Mouse (Mus musculus): ENCODE measurements around the gene Prrg1. TPM values are rescaled to one million over a fixed set of nuclear protein-coding genes. Genes with fewer than 3 reads are reported as not detected.

Gene Prrg1
- 7.1 and 8.0 TPM in 2 replicates for polyA plus RNA-seq (2016; fragmentation: Nextera tagmentation; extraction: Ambion mirVana)

DNA sequence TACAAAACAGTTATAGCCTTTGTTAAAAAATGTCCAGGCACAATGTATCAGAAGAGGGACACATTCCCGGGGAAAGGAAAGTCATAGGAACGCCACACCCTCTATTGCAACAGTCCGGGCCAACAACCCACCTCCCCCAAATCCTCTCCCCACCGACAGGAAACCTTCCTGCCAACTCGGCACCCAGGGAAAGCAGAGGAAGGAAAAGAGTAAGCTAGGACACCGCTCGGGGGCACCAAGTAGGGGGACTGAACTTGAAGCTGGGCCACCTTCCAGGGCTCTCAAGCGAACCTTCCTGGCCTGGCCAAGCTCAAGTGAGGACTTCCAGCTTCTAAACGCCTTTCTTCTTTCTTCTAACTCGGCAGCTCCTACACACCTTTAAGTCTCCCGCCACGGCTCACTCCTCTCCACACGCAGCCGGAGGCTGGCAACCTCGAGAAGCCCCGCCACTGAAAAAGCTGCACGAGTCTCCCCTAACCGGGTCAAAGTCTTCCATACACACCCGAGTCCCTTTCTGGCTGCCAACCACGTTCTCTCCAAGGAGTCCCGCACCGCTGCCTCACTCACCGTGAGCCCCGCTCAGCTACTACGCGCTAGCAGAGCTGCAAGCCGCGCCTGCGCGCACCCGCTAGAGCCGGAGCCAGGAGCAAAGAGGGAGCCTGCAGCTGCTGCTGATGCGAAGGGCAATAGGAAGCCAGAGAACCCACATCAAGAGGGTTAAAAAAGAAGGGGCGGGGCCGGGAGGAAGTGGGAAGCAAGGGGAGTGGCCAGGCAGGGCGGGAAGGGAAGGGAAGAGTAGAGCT is at the start of gene Prrg1:
TSS of gene Prrg1 (minus strand) at position 695 of the 803 bp plus-strand sequence.
- Histone ChIP-seq H3K4me1 (no peaks in the 10 kb centered on the region), H3K4me3 (peak within 1 kb of the TSS; percentile 58), H3K27me3 (ENCODE audit: poor library complexity, severe bottlenecking) (no peaks in the 10 kb centered on the region), H3K9me3 (0 out of 2 replicates have a peak, but pooled peaks cover 3% of the 10 kb centered on the region), H3K27ac (peak within 1 kb of the TSS; percentile 87), H3K36me3 (replicated peaks) (no peaks in the 10 kb centered on the region)
- WGBS, result 16% methylated on average over 35 of the region's 36 CpGs
- DNase-seq (ENCODE audit: extremely low spot score, low spot score), result peak; percentile 76

DNA sequence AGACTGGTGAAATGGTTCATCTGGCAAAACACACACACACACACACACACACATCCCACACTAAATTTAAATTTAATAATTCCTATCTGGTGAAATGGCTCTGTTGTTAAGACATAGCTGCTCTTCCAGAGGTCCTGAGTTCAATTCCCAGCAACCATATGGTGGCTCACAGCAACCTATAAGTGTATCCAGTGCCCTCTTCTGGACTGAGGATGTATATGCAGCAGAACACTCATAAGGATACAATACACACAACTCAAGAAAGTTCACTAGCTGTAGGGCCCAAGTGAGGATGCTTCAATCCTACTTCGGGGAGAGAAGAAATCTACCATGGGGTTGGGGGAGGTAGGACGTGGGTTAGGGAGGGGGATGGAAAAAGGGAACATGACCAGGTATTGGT is 22.1 kb upstream of the Prrg1 start:
- no peak for DNase-seq (ENCODE audit: extremely low spot score, low spot score)
- Histone ChIP-seq H3K27me3 (ENCODE audit: poor library complexity, severe bottlenecking) (no peaks in the 10 kb centered on the region), H3K27ac (no peak overlapping the region), H3K4me3 (no peak overlapping the region), H3K9me3 (no peaks in the 10 kb centered on the region), H3K36me3 (replicated peaks) (no peaks in the 10 kb centered on the region), H3K4me1 (no peaks in the 10 kb centered on the region)
- 67% methylated on average over 2 of the region's 2 CpGs for WGBS

DNA sequence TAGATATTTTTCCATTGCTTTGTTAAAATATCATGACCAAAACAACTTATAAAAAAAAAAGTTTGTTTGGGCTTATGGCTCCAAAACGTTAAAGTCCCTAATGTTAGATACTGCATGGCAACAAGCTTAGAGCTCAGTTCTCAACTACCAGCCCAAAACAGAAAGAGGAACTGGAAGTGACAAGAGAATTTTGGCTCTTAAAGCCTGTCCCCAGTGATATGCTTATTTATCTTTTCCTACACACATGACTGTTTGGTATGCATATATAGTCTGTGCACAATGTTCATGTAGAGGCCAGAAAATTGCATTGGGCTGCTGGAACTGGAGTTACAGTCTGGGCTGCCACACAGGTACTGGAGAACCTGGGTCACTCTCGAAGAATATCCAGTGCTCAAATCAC is 9.4 kb upstream of the Prrg1 start:
- Histone ChIP-seq H3K36me3 (replicated peaks) (no peaks in the 10 kb centered on the region), H3K27ac (no peak overlapping the region), H3K4me1 (no peaks in the 10 kb centered on the region), H3K4me3 (no peak overlapping the region), H3K9me3 (no peaks in the 10 kb centered on the region), H3K27me3 (ENCODE audit: poor library complexity, severe bottlenecking) (no peaks in the 10 kb centered on the region)
- WGBS, result 71% methylated on average over 2 of the region's 2 CpGs
- no peak for DNase-seq (ENCODE audit: extremely low spot score, low spot score)

DNA sequence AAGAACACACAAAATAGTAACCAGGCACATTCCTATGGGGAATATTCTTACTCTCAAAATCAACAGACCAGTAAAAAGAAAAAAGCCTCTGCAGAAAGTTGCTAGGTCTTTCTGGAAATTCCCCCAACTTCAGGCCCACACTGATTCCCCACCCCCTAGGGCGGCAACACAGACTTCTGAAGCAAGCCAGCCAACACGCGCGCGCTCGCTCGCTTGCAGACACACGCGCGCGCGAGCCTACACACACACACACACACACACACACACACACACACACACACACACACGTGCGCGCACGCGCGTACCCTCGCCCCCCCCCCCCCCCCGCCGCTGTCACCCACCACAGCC is 868 bp downstream of the Prrg1 start:
- no peaks in the 10 kb centered on the region for H3K36me3 ChIP-seq (replicated peaks)
- no peaks in the 10 kb centered on the region for H3K4me1 ChIP-seq
- 0 out of 2 replicates have a peak, but pooled peaks cover 3% of the 10 kb centered on the region for H3K9me3 ChIP-seq
- peak; percentile 48 for DNase-seq (ENCODE audit: extremely low spot score, low spot score)
- no peaks in the 10 kb centered on the region for H3K27me3 ChIP-seq (ENCODE audit: poor library complexity, severe bottlenecking)
- peak overlapping the region; percentile 87 for H3K27ac ChIP-seq
- H3K4me3 ChIP-seq, result peak overlapping the region; percentile 58
- no CpG with 5 or more reads among the region's 21 CpGs for WGBS

DNA sequence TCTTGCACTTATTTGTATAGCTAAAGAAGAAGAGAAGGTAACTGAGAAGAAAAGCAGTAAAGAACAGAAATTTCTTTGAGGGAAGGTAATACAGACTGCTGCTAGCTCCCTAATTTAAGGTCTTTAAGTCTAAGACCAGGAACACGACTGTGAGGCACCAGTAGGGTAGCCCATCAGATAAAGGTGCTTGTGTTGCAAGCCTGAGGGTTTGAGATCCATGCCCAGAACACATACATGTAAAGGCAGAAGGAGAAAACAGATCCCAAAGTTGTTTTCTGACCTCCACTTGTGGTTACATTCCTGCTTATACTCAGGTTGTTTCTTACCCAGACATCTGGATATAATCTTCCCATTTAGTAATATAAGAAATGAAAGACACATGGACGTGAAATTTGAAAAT is 20.2 kb downstream of the Prrg1 start:
- Histone ChIP-seq H3K9me3 (no peaks in the 10 kb centered on the region), H3K36me3 (replicated peaks) (no peaks in the 10 kb centered on the region), H3K27ac (no peak overlapping the region), H3K4me3 (no peak overlapping the region), H3K27me3 (ENCODE audit: poor library complexity, severe bottlenecking) (no peaks in the 10 kb centered on the region), H3K4me1 (no peaks in the 10 kb centered on the region)
- DNase-seq (ENCODE audit: extremely low spot score, low spot score), result no peak
- 58% methylated on average over 2 of the region's 2 CpGs for WGBS

DNA sequence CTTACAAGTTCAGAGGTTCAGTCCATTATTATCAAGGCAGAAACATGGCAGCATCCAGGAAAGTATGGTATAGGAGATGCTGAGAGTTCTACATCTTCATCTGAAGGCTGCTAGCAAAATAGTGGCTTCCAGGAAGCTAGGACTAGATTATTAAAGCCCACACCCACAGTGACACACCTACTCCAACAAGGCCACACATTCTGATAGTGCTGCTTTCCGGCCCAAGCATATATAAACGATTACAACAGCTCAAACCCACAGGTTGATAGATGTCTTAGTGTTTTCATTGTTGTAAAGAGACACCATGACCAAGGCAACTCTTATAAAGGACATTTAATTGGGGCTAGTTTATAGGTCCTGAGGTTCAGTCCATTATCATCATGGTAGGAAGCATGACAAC is 30.3 kb downstream of the Prrg1 start:
- WGBS, result 84% methylated on average over 2 of the region's 2 CpGs
- Histone ChIP-seq H3K9me3 (no peaks in the 10 kb centered on the region), H3K27me3 (ENCODE audit: poor library complexity, severe bottlenecking) (no peaks in the 10 kb centered on the region), H3K4me1 (no peaks in the 10 kb centered on the region), H3K4me3 (no peak overlapping the region), H3K36me3 (replicated peaks) (no peaks in the 10 kb centered on the region), H3K27ac (no peak overlapping the region)
- no peak for DNase-seq (ENCODE audit: extremely low spot score, low spot score)

DNA sequence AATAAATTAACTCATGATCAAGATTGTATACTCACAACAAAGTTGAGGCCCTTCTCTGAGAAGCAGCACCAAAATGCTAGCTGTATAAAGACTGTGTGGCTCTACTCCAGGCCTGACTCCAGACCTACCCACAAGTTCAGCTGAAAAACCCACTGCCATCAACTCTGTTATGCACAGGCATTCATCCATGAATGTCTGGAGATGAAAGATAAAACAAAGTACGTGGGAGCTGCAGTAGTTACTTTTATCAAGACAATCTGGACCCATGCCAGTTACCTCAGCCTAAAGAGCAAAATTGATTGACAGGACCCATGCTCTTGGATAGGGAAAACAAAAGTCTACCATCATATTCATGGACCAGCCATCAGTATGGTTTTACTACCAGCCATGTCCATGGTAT is 31.0 kb downstream of the Prrg1 start:
- DNase-seq (ENCODE audit: extremely low spot score, low spot score), result no peak
- WGBS, result 79% methylated on average over 1 of the region's 1 CpGs
- Histone ChIP-seq H3K27ac (no peak overlapping the region), H3K4me3 (no peak overlapping the region), H3K9me3 (no peaks in the 10 kb centered on the region), H3K27me3 (ENCODE audit: poor library complexity, severe bottlenecking) (no peaks in the 10 kb centered on the region), H3K36me3 (replicated peaks) (no peaks in the 10 kb centered on the region), H3K4me1 (no peaks in the 10 kb centered on the region)

DNA sequence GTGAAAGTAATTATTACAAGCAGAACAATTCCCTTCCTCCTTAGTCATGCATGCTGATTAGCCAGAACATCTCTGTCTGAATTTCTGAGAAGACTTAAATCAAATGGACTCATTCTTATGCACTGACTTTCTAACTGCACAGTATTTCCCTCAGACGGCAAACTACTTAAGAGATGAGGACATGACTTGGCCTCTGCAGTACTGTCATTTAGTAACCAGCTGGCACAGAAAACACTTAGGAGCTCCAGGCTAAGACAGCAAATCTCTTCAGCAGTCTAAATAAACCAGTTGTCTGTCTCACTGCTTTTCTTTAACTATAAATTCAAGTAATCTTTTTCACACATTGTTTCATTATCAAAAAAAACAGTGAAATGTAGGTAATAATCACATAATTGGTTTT is 36.0 kb downstream of the Prrg1 start:
- H3K4me3 ChIP-seq, result no peak overlapping the region
- no peaks in the 10 kb centered on the region for H3K4me1 ChIP-seq
- no peaks in the 10 kb centered on the region for H3K9me3 ChIP-seq
- no peaks in the 10 kb centered on the region for H3K36me3 ChIP-seq (replicated peaks)
- DNase-seq (ENCODE audit: extremely low spot score, low spot score), result no peak
- WGBS, result 80% methylated on average over 1 of the region's 1 CpGs
- no peaks in the 10 kb centered on the region for H3K27me3 ChIP-seq (ENCODE audit: poor library complexity, severe bottlenecking)
- no peak overlapping the region for H3K27ac ChIP-seq

DNA sequence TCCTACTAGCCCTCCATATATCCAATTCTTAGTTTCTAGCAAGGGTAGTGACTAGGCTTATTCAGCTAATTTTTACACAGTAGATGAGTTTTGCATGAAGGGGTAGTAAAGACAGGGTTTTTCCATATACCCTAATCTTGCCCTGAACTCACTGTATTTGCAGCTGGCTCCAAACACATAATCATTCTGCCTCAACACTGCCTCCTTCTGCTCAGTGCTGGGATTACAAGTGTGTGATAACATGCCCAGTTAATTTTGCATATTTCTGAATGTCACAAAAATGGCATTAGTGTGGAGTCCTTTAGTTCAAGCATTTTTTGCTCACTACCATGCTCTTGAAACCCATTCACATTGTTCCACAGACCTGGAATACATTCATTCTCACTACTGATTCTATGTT is 44.0 kb downstream of the Prrg1 start:
- no peaks in the 10 kb centered on the region for H3K27me3 ChIP-seq (ENCODE audit: poor library complexity, severe bottlenecking)
- no peak for DNase-seq (ENCODE audit: extremely low spot score, low spot score)
- no peaks in the 10 kb centered on the region for H3K9me3 ChIP-seq
- H3K4me3 ChIP-seq, result no peak overlapping the region
- H3K36me3 ChIP-seq (replicated peaks), result no peaks in the 10 kb centered on the region
- H3K4me1 ChIP-seq, result no peaks in the 10 kb centered on the region
- H3K27ac ChIP-seq, result no peak overlapping the region

DNA sequence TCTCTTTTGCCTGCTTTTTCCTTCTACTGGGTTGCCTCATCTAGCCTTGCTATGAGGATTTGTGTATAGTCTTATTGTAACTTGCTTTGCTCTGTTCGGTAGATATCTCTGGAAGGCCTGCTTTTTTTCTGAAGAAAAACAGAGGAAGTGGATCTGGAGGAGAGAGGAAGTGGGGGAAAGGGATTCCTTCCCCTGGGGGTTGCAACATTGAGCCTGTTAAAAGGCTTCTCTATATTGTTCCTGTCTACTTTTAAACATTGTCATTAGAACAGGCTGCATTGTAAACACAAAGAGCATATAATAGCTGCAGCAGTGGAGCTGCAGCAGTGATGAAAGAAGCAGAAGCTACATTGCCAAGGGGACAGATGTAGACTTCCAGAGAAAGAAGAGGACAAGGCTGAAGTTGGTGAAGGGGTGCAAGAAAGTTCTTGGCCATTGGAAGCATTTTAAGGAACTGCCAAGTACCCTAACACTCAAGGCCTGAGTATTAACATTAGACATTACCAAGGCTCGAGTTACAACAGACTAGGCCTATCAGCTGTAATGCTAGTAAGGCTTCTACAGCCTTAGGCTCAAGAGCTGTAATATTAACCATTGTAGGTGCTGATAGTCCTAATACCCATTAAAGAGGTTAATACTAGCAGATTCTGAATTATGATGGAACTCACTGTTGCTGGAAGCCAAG is 44.9 kb downstream of the Prrg1 start:
- Histone ChIP-seq H3K4me1 (no peaks in the 10 kb centered on the region), H3K27me3 (ENCODE audit: poor library complexity, severe bottlenecking) (no peaks in the 10 kb centered on the region), H3K4me3 (no peak overlapping the region), H3K9me3 (no peaks in the 10 kb centered on the region), H3K27ac (no peak overlapping the region), H3K36me3 (replicated peaks) (no peaks in the 10 kb centered on the region)
- WGBS, result 70% methylated on average over 2 of the region's 2 CpGs
- DNase-seq (ENCODE audit: extremely low spot score, low spot score), result no peak

DNA sequence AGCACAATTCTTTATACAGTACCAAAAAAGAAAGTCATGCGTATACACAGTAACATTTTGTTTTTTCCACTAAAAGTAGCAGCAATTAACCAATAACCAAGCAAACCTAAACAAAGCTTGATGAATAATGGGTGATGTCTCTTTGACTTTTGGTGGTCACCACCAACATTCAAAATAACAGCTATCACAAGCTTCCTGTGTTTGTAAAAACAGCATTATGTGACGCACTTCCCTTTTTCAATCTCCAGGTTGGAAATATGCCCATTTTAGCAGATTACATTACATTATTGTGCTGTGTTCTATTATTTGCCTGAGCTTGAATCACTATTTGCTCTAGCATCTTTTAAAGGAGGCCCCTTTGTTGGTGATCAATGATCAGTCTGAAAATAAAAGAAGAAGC is 65.4 kb downstream of the Prrg1 start:
- no peak for DNase-seq (ENCODE audit: extremely low spot score, low spot score)
- Histone ChIP-seq H3K36me3 (replicated peaks) (no peaks in the 10 kb centered on the region), H3K27ac (no peak overlapping the region), H3K9me3 (no peaks in the 10 kb centered on the region), H3K4me1 (no peaks in the 10 kb centered on the region), H3K4me3 (no peak overlapping the region), H3K27me3 (ENCODE audit: poor library complexity, severe bottlenecking) (no peaks in the 10 kb centered on the region)
- 95% methylated on average over 2 of the region's 2 CpGs for WGBS

DNA sequence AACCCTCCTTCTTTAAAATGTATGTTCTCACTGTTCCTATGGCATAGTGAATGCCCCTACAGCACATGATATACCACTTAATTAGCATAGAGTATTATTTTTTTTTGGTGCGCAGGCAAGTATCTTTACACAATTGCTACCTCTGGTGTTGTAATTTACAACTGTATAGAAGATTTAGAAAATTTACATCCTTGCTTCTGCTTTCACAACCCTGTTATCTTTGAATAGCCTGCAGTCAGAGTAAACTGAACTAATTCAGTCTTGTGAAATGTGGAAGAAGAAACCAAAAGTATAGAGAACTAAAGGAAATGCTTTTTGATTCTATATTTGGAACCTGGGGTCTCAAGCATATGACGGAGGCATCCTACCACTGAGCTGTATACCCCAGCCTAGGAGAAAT is 100.7 kb downstream of the Prrg1 start:
- no peaks in the 10 kb centered on the region for H3K4me1 ChIP-seq
- H3K27ac ChIP-seq, result no peak overlapping the region
- H3K27me3 ChIP-seq (ENCODE audit: poor library complexity, severe bottlenecking), result no peaks in the 10 kb centered on the region
- no peaks in the 10 kb centered on the region for H3K9me3 ChIP-seq
- WGBS, result 96% methylated on average over 2 of the region's 2 CpGs
- DNase-seq (ENCODE audit: extremely low spot score, low spot score), result no peak
- H3K36me3 ChIP-seq (replicated peaks), result no peaks in the 10 kb centered on the region
- H3K4me3 ChIP-seq, result no peak overlapping the region

DNA sequence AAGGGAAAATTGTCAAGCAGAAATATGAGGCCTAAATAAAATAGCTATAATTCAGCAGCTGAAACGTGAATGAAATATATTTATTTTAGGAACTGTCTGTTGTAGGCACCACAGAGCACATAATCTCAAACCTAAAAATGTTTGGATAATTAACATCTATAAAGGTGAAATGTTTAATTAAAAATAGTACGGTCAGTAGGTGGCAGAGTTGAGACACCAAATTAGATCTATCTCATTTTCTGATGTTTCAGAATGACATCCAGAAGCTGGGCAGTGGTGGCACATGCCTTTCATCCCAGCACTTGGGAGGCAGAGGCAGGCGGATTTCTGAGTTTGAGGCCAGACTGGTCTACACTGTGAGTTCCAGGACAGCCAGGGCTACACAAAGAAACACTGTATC is 104.0 kb downstream of the Prrg1 start:
- H3K27me3 ChIP-seq (ENCODE audit: poor library complexity, severe bottlenecking), result no peaks in the 10 kb centered on the region
- no peaks in the 10 kb centered on the region for H3K36me3 ChIP-seq (replicated peaks)
- H3K4me3 ChIP-seq, result no peak overlapping the region
- DNase-seq (ENCODE audit: extremely low spot score, low spot score), result no peak
- H3K9me3 ChIP-seq, result no peaks in the 10 kb centered on the region
- 79% methylated on average over 3 of the region's 3 CpGs for WGBS
- H3K27ac ChIP-seq, result no peak overlapping the region
- H3K4me1 ChIP-seq, result no peaks in the 10 kb centered on the region
